Mouse (Mus musculus) heart, adult 18-20 months (tissue): ENCODE measurements around the gene Mrps10. TPM values are rescaled to one million over a fixed set of nuclear protein-coding genes. Genes with fewer than 3 reads are reported as not detected.

Source experiments
- total RNA-seq, 2 experiments: library from RNA; stranded (reverse); gene quantifications; 2 replicates each; pipeline ENCODE4 v1.2.3; 2021

Gene Mrps10
- total RNA-seq, 2 experiments from 2014 or later: 24.5 to 25.1 TPM

Other genes starting within 250 kb of the Mrps10 start
- under 1 TPM in 1 of 2 experiments, not detected in 1; 0.23 TPM for gene Guca1b, start 16.5 kb downstream of the Mrps10 start, total RNA-seq
- gene Guca1a, start 31.7 kb downstream of the Mrps10 start, total RNA-seq: under 1 TPM in 1 of 2 experiments, not detected in 1; 0.42 TPM
- 1 to 10 TPM; 1.3 to 2.1 TPM for gene AI661453, start 67.7 kb downstream of the Mrps10 start, total RNA-seq
- gene 1700001C19Rik, start 68.5 kb downstream of the Mrps10 start, total RNA-seq: not detected
- gene Taf8, start 133.4 kb downstream of the Mrps10 start, total RNA-seq: 10 to 100 TPM; 10.2 to 10.4 TPM
- 10 to 100 TPM; 83.3 to 87.1 TPM for gene Ccnd3, start 136.2 kb downstream of the Mrps10 start, total RNA-seq
- 10 to 100 TPM; 13.5 to 16.5 TPM for gene Bysl, start 242.6 kb downstream of the Mrps10 start, total RNA-seq
- 10 to 100 TPM; 19.0 to 19.5 TPM for gene Med20, start 242.7 kb downstream of the Mrps10 start, total RNA-seq
- 1 to 10 TPM; 1.9 to 3.4 TPM for gene Gm20517, start 242.7 kb downstream of the Mrps10 start, total RNA-seq